Mouse (Mus musculus) heart, adult 2 months (tissue): ENCODE measurements around the gene Lgi1. TPM values are rescaled to one million over a fixed set of nuclear protein-coding genes. Genes with fewer than 3 reads are reported as not detected.
A peak's percentile ranks its signal among the peaks of the same experiment; 100 is the strongest.

Experiments used
- DNase-seq, 2 experiments: peaks; one replicate each; pipeline ENCODE4 v3.0.0; 2021
- H3K27ac ChIP-seq: fragments of 200-600 bp; 2 replicates; pipeline ENCODE4 v1.8.1; 2022
- H3K27me3 ChIP-seq: fragments of 200-500 bp; 2 replicates; pipeline ENCODE4 v1.6.1; 2012; ENCODE audit warnings: mild to moderate bottlenecking, low read length, inconsistent platforms, mixed read lengths; ENCODE audit not compliant: control insufficient read depth, insufficient read depth
- H3K36me3 ChIP-seq: fragments of 200-500 bp; 2 replicates; pipeline ENCODE4 v1.6.1; 2012; ENCODE audit warnings: low read length, inconsistent platforms; ENCODE audit not compliant: control insufficient read depth, insufficient read depth
- H3K4me1 ChIP-seq: fragments of 200-500 bp; 2 replicates; pipeline ENCODE4 v1.6.1; 2011; ENCODE audit warnings: low read length; ENCODE audit not compliant: control insufficient read depth, insufficient read depth
- H3K4me3 ChIP-seq: fragments of 200-600 bp; 2 replicates; pipeline ENCODE4 v1.8.1; 2022
- H3K79me2 ChIP-seq: fragments of 200-500 bp; replicated peaks from 2 replicates; pipeline ENCODE4 v1.6.1; 2012; ENCODE audit warnings: mild to moderate bottlenecking, inconsistent platforms, low read length, moderate library complexity, mixed read lengths; ENCODE audit not compliant: control insufficient read depth, insufficient read depth
- H3K9ac ChIP-seq: fragments of 200-500 bp; 2 replicates; pipeline ENCODE4 v1.6.1; 2012; ENCODE audit warnings: low read depth, mild to moderate bottlenecking, control low read depth, inconsistent platforms, low read length, mixed read lengths
- CTCF ChIP-seq: fragments of 200-600 bp; IDR thresholded peaks from 2 replicates; pipeline ENCODE4 v1.8.1; 2022; ENCODE audit warnings: antibody characterized with exemption, mild to moderate bottlenecking, moderate library complexity
- EP300 ChIP-seq: fragments of 200-500 bp; IDR thresholded peaks from 2 replicates; pipeline ENCODE4 v1.6.1; 2011; ENCODE audit warnings: low read depth, low read length, control low read depth; ENCODE audit not compliant: insufficient read depth
- POLR2A ChIP-seq: fragments of 200-500 bp; IDR thresholded peaks from 2 replicates; pipeline ENCODE4 v1.6.1; 2011; ENCODE audit warnings: mild to moderate bottlenecking, low read depth, low read length, control low read depth; ENCODE audit not compliant: insufficient read depth
- WGBS: fragments of 180-500 bp; shearing (Covaris S2); methylation state at CpG from one replicate; pipeline ENCODE4 v1.1.7; 2018; 5-methylcytosine and 5-hydroxymethylcytosine counted together
- intact Hi-C: fragments of 180-260 bp; cut with DNase I; formaldehyde crosslinking; loops from one replicate; pipeline ENCODE4 v1.15.1; 2025
- polyA plus RNA-seq: library from polyadenylated mRNA; depleted of rRNA; stranded (reverse); fragments of >200 nt; gene quantifications from 2 replicates; pipeline ENCODE4 v1.2.3, GENCODE M21; 2012
- total RNA-seq, 2 experiments: library from RNA; stranded (reverse); gene quantifications; 2 replicates each; pipeline ENCODE4 v1.2.3; 2021

Lgi1 gene
- total and polyA plus RNA-seq, 3 experiments: 1.6 to 4.6 (median 2.2) TPM

DNA sequence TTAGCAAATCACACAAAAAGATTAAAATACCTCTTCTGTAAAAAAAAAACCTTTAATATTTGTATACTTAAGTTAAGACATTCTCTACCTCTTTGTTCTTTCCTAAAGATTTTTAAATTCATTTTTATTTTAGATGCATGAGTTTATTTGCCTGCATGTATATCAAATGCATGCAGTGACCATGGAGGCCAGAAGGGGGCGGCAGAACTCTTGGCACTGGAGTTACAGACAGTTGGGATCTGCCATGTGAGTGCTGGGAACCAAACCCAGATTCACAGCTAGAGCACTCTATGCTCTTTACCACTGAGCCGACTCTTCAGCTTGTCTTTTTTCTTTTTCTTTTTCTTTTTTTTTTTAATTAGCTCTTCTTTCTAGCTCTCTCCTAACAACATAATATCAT, 35.6 kb upstream of the Lgi1 start:
- Histone ChIP-seq H3K4me1 (peaks cover 2% of the 10 kb centered on the region), H3K27ac (no peak overlapping the region), H3K4me3 (no peak overlapping the region), H3K9ac (no peak overlapping the region), H3K27me3 (no peaks in the 10 kb centered on the region), H3K79me2 (no peaks in the 10 kb centered on the region; the same call in 1 of the 2 replicates), H3K36me3 (0 out of 2 replicates have a peak, but pooled peaks cover 2% of the 10 kb centered on the region)
- no peak for DNase-seq
- TF ChIP-seq CTCF: peak; percentile 28
- no peak for TF ChIP-seq POLR2A
- TF ChIP-seq EP300: no peak
- WGBS: 54% methylated on average over 2 of the region's 2 CpGs
- intact Hi-C loops: loop anchor here (10.0 kb wide), 1 partner anchor 174 kb away; the partner anchor contains the start of gene Cep55

DNA sequence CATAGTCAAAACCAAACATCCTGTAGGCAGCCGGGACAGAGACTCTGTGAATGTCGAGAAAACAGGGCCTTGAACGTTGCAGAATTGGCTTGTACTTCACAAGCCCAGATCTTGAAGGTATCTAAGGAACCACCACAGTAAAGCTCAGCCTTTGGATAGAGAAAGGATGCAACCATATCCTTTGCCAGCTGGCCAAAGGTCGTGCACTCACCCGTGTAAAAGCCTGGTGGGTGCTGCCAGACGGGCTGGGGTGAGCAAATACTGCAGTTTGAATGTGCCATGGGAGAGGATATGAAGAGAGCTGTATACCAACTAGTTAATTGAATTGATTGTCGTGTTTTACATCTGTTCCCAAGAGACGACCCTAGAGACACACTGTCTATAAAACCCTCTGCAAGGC, 32.2 kb upstream of the Lgi1 start:
- no peak overlapping the region for H3K27ac ChIP-seq
- H3K27me3 ChIP-seq: no peaks in the 10 kb centered on the region
- H3K79me2 ChIP-seq: no peaks in the 10 kb centered on the region
- no peaks in the 10 kb centered on the region for H3K4me1 ChIP-seq
- intact Hi-C loops: no loop called here
- 61% methylated on average over 8 of the region's 8 CpGs for WGBS
- no peak for DNase-seq
- no peaks in the 10 kb centered on the region for H3K36me3 ChIP-seq
- H3K9ac ChIP-seq: no peak overlapping the region
- TF ChIP-seq POLR2A (no peak), CTCF (no peak), EP300 (no peak)
- H3K4me3 ChIP-seq: no peak overlapping the region

DNA sequence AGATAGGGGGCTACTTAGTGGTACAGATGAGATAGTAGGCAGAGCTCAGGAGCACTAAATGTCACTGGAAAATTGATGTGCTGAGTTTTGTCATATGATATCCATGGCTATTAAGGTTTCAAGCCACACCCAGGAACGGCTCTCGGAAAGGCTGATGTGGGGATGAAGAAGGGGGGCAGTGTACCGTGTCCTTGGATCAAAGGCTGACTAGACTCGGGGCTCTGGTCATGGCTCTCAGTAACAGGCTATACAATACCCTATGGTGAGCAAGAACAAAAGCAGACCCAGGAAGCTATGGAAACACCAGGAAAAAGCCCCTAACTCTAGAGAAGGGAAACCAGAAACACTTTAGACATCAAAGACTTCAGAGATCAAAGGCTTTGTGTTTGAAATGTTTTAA, 31.8 kb upstream of the Lgi1 start:
- Histone ChIP-seq H3K36me3 (no peaks in the 10 kb centered on the region), H3K79me2 (no peaks in the 10 kb centered on the region), H3K4me1 (no peaks in the 10 kb centered on the region), H3K27me3 (no peaks in the 10 kb centered on the region), H3K4me3 (no peak overlapping the region), H3K27ac (no peak overlapping the region), H3K9ac (no peak overlapping the region)
- intact Hi-C loops: no loop called here
- no peak for TF ChIP-seq EP300
- TF ChIP-seq POLR2A: no peak
- no peak for TF ChIP-seq CTCF
- DNase-seq: no peak
- WGBS: 75% methylated on average over 4 of the region's 4 CpGs

DNA sequence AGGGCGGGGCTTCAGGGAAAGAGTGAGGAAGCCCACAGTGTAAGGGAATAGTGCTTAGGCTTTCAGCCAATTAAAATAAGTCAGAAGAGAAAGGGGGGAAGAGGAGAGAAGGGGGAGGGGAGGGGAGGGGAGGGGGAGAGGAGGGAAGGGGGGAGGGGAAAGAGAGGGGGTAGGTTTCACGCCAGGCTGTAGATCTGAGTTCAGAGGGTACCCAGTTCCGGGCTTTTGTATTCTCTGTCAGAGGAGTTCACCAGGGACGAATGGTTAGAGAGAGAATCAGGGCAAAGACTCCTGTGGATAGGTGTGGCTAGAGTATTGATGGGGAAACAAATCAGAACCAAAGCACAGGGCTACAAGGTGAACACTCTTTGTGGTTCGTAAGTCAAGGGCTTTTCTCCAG, 27.8 kb upstream of the Lgi1 start:
- intact Hi-C loops: no loop called here
- TF ChIP-seq POLR2A (no peak), CTCF (no peak), EP300 (no peak)
- DNase-seq: no peak
- Histone ChIP-seq H3K36me3 (no peaks in the 10 kb centered on the region), H3K27ac (no peak overlapping the region), H3K4me3 (no peak overlapping the region), H3K79me2 (no peaks in the 10 kb centered on the region), H3K4me1 (no peaks in the 10 kb centered on the region), H3K27me3 (no peaks in the 10 kb centered on the region), H3K9ac (no peak overlapping the region)
- WGBS: 69% methylated on average over 5 of the region's 5 CpGs

DNA sequence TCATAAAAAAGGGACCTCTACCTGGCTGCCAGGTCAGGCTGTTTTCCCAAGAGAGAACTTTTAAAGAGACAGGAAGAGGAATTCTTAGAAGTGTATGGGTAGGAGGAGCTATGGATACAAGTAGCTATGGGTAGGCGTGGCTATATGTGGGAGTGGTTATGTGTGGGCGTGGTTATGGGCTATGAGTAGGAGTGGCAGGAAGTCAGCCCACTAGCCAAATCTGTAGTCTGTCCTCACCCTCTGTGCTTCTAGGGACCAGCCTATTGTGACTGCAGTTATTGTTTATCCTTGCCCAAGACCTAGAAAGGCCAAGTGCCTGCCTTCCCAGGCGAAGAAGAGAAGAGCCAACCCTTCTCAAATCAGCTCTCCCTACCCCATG, 26.5 kb upstream of the Lgi1 start:
- TF ChIP-seq POLR2A (no peak), CTCF (no peak), EP300 (no peak)
- WGBS: 34% methylated on average over 3 of the region's 3 CpGs

DNA sequence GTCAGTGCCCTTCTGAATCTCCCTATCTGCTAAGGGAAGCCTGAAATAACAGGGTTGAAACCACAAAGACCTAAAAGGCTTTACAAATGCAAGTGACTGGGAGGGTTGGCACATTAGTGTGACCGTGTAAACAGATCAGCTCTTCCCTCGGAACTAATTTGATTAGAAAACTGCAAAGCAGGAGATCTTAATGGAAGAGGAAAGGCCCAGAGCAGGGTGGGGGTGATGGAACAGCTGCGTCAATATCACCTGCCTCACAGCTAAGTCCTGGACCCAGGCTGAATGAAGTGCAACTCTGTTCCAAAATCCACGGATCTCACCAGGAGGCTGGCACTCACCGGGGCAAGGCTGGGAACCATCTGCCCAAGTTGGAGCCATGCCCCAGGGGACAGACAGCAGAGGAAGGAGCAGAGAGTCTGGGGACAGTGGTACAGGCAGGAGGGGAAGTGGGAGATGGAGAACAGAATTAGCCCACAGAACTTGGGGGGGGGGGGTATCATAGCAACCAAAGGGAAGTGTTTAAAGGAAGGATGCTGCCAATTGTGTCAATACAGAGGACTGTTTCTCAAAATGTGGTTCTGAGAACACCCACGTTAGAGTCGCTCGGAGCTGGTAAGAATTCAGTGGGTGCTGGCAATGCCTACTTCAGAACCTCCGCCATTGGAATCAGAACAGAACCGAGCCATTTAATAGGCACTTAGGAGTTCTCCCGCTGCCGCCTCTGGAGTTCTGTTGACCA, 26.0 kb upstream of the Lgi1 start:
- Histone ChIP-seq H3K27ac (no peak overlapping the region), H3K4me1 (no peaks in the 10 kb centered on the region), H3K36me3 (no peaks in the 10 kb centered on the region), H3K4me3 (no peak overlapping the region), H3K79me2 (no peaks in the 10 kb centered on the region), H3K27me3 (no peaks in the 10 kb centered on the region), H3K9ac (no peak overlapping the region)
- TF ChIP-seq CTCF: no peak
- TF ChIP-seq EP300: no peak
- TF ChIP-seq POLR2A: no peak
- 62% methylated on average over 12 of the region's 12 CpGs for WGBS
- intact Hi-C loops: no loop called here
- DNase-seq: no peak

More for the DNA sequence above, 26.5 kb upstream of the Lgi1 start:
- H3K9ac ChIP-seq: no peak overlapping the region
- H3K79me2 ChIP-seq: no peaks in the 10 kb centered on the region
- intact Hi-C loops: no loop called here
- H3K36me3 ChIP-seq: no peaks in the 10 kb centered on the region
- H3K27me3 ChIP-seq: no peaks in the 10 kb centered on the region
- H3K4me1 ChIP-seq: no peaks in the 10 kb centered on the region
- DNase-seq: no peak
- no peak overlapping the region for H3K27ac ChIP-seq
- no peak overlapping the region for H3K4me3 ChIP-seq
